Mouse (Mus musculus) lung, postnatal 14 days (tissue): ENCODE data around the gene Ddrgk1.
A peak's percentile ranks its signal among the peaks of the same experiment; 100 is the strongest.
"Not testable (repeated sequence)": the region's sequence is repeated elsewhere in the genome, so short reads cannot be mapped to it uniquely, and the experiment has no call there.

Experiments used
- DNase-seq: peaks from one replicate; pipeline ENCODE4 v3.0.0; 2021

The Ddrgk1 gene

GRCm38 (mm10) chr2:130649028-130649427, 15.4 kb downstream of the Ddrgk1 start:
- DNase-seq = not testable (repeated sequence)

GRCm38 (mm10) chr2:130645198-130645597, 19.3 kb downstream of the Ddrgk1 start:
- no peak for DNase-seq

- DNase-seq = peak; percentile 95
Observed at GRCm38 (mm10) chr2:130642684-130643369, 21.6 kb downstream of the Ddrgk1 start, which contains the start of gene Lzts3. Gene Lzts3, minus strand, starts transcription at chr2:130642803.

- no peak for DNase-seq
Observed at GRCm38 (mm10) chr2:130642197-130642660, 22.2 kb downstream of the Ddrgk1 start.

GRCm38 (mm10) chr2:130641351-130642025, 23.0 kb downstream of the Ddrgk1 start:
- no peak for DNase-seq

- DNase-seq = no peak
Observed at GRCm38 (mm10) chr2:130639276-130639675, 25.2 kb downstream of the Ddrgk1 start.

GRCm38 (mm10) chr2:130638101-130638611, 26.3 kb downstream of the Ddrgk1 start:
- DNase-seq = no peak

- no peak for DNase-seq
Observed at GRCm38 (mm10) chr2:130635847-130636246, 28.6 kb downstream of the Ddrgk1 start.

GRCm38 (mm10) chr2:130634739-130635411, 29.6 kb downstream of the Ddrgk1 start:
- peak; percentile 22 for DNase-seq

GRCm38 (mm10) chr2:130634006-130634738, 30.3 kb downstream of the Ddrgk1 start:
- DNase-seq = no peak

- DNase-seq = no peak
Observed at GRCm38 (mm10) chr2:130632887-130633675, 31.4 kb downstream of the Ddrgk1 start.

- no peak for DNase-seq
Observed at GRCm38 (mm10) chr2:130632416-130632815, 32.0 kb downstream of the Ddrgk1 start.

- peak; percentile 94 for DNase-seq
Observed at GRCm38 (mm10) chr2:130629839-130630203, 34.6 kb downstream of the Ddrgk1 start, which contains the start of the genes Fastkd5 and Ubox5. Gene Fastkd5, minus strand, starts transcription at chr2:130630027. Gene Ubox5, minus strand, starts transcription at chr2:130630038.

GRCm38 (mm10) chr2:130629080-130629838, 35.2 kb downstream of the Ddrgk1 start:
- no peak for DNase-seq

- no peak for DNase-seq
Observed at GRCm38 (mm10) chr2:130628424-130628823, 36.0 kb downstream of the Ddrgk1 start.

- no peak for DNase-seq
Observed at GRCm38 (mm10) chr2:130618972-130619371, 45.5 kb downstream of the Ddrgk1 start.

GRCm38 (mm10) chr2:130613091-130613490, 51.4 kb downstream of the Ddrgk1 start:
- DNase-seq = peak; percentile 23
